Mouse (Mus musculus): ENCODE measurements around the gene Naglu. TPM values are rescaled to one million over a fixed set of nuclear protein-coding genes. Genes with fewer than 3 reads are reported as not detected.

Gene Naglu
- total and polyA plus RNA-seq, 3 experiments = 11.2 to 33.3 (median 13.8) TPM

DNA sequence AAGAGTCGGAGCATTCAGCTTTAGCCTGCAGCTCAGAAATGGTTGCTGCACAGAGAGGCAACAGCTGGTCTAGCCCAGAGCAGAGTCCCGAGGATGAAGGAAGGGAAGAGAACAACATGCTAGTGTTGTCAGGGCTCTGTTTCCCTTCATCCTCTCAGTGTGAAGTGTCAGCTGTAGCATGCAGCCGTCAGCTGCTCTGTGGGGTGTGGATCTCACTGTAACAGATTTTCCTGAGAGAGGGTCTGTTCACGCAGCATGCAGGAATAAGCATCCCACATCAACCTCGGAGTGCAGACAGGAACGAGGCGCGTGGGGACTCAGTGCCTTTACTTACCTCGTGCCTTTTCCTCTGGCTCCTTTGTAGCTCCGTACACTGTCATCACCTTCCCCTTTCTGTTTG lies 32.0 kb upstream of the Naglu start:
- Histone ChIP-seq H3K4me3 (replicated peaks in 1 of 3; ENCODE audit: low read depth in 2 of 3, low read length in 2 of 3, poor library complexity in 1 of 3) (no peak overlapping the region), H3K36me3 (replicated peaks in 1 of 2; ENCODE audit: control insufficient read depth in 1 of 2, insufficient read depth in 1 of 2, low read length in 1 of 2) (peaks cover 76 to 96% of the 10 kb centered on the region in 2 experiments), H3K79me2 (replicated peaks; ENCODE audit: control insufficient read depth, extremely low read depth, insufficient read depth, poor library complexity, severe bottlenecking) (no peaks in the 10 kb centered on the region), H3K4me2 (ENCODE audit: insufficient read depth, low read depth, poor library complexity, severe bottlenecking) (no peak overlapping the region), H3K9ac (ENCODE audit: insufficient read depth, low read depth) (no peak overlapping the region), H3K4me1 (ENCODE audit: control insufficient read depth in 1 of 2, insufficient read depth in 2 of 2) (no peaks in the 10 kb centered on the region), H3K9me3 (replicated peaks; ENCODE audit: low read length) (no peaks in the 10 kb centered on the region), H3K27me3 (replicated peaks) (no peaks in the 10 kb centered on the region), H3K27ac (ENCODE audit: insufficient read depth, low read depth) (no peak overlapping the region)
- DNase-seq (ENCODE audit: extremely low read depth) = no peak
- dilution Hi-C loops (cut with MboI; ENCODE audit: extremely low pct_ligation_motif_present, extremely low pct_unique_long_range_greater_than_20kb, low sequenced_read_pairs) = no loop called here
- in situ Hi-C loops (cut with MboI; ENCODE audit: low pct_ligation_motif_present, low pct_unique_long_range_greater_than_20kb, low sequenced_read_pairs) = no loop called here
- no peak for TF ChIP-seq KAT2A (IDR thresholded peaks at IDR 0.05; ENCODE audit: insufficient replicate concordance, low read length)
- TF ChIP-seq GABPA (IDR thresholded peaks at IDR 0.05; ENCODE audit: insufficient replicate concordance, low read depth, low read length) = no peak
- TF ChIP-seq BHLHE40 (IDR thresholded peaks at IDR 0.05; ENCODE audit: low read depth, low read length) = no peak
- no peak for TF ChIP-seq JUN (IDR thresholded peaks at IDR 0.05; ENCODE audit: insufficient read depth, low read depth, low read length)
- no peak for TF ChIP-seq ZNF384 (IDR thresholded peaks at IDR 0.05; ENCODE audit: low read depth, low read length)
- TF ChIP-seq CHD2 (IDR thresholded peaks at IDR 0.05; ENCODE audit: low read length) = no peak
- no peak for TF ChIP-seq EP300 (IDR thresholded peaks at IDR 0.05; ENCODE audit: low read length)
- TF ChIP-seq NRF1 (IDR thresholded peaks at IDR 0.05; ENCODE audit: low read depth, low read length) = no peak
- TF ChIP-seq MXI1 (IDR thresholded peaks at IDR 0.05; ENCODE audit: low read depth, low read length) = no peak
- TF ChIP-seq MYC (IDR thresholded peaks at IDR 0.05; ENCODE audit: low read depth, low read length) = no peak
- TF ChIP-seq JUND (conservative IDR thresholded peaks at IDR 0.05; ENCODE audit: low read depth, low read length) = no peak
- TF ChIP-seq HCFC1 (IDR thresholded peaks at IDR 0.05; ENCODE audit: low read depth, low read length) = no peak
- TF ChIP-seq RCOR1 (conservative IDR thresholded peaks at IDR 0.05; ENCODE audit: low read depth, low read length) = no peak

DNA sequence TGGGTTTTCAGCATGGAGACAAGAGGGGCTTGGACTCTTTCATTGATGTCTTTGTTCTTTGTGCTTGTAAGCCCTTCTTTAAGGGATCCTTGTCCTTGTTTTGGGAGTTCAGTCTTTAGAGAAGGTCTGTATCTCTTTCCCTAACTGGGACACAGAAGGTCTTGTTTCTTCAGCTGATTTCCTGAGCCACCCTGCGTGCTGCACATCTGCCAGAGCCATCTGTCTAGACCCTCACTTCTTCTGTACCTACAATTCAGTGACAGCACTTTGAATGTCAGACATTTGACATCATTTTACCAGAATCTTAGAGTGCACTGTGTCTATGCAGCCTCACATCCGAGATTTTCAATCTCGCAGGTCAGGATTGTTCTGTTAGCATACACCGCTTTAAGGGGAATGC lies 24.0 kb upstream of the Naglu start:
- Histone ChIP-seq H3K9me3 (replicated peaks; ENCODE audit: low read length) (no peaks in the 10 kb centered on the region), H3K27ac (ENCODE audit: insufficient read depth, low read depth) (no peak overlapping the region), H3K36me3 (replicated peaks in 1 of 2; ENCODE audit: control insufficient read depth in 1 of 2, insufficient read depth in 1 of 2, low read length in 1 of 2) (peaks cover 87 to 99% of the 10 kb centered on the region in 2 experiments), H3K4me3 (replicated peaks in 1 of 3; ENCODE audit: low read depth in 2 of 3, low read length in 2 of 3, poor library complexity in 1 of 3) (no peak overlapping the region), H3K79me2 (replicated peaks; ENCODE audit: control insufficient read depth, extremely low read depth, insufficient read depth, poor library complexity, severe bottlenecking) (no peaks in the 10 kb centered on the region), H3K9ac (ENCODE audit: insufficient read depth, low read depth) (no peak overlapping the region), H3K27me3 (replicated peaks) (no peaks in the 10 kb centered on the region), H3K4me2 (ENCODE audit: insufficient read depth, low read depth, poor library complexity, severe bottlenecking) (no peak overlapping the region), H3K4me1 (ENCODE audit: control insufficient read depth in 1 of 2, insufficient read depth in 2 of 2) (no peaks in the 10 kb centered on the region)
- dilution Hi-C loops (cut with MboI; ENCODE audit: extremely low pct_ligation_motif_present, extremely low pct_unique_long_range_greater_than_20kb, low sequenced_read_pairs) = no loop called here
- in situ Hi-C loops (cut with MboI; ENCODE audit: low pct_ligation_motif_present, low pct_unique_long_range_greater_than_20kb, low sequenced_read_pairs) = no loop called here
- TF ChIP-seq E2F4 (IDR thresholded peaks at IDR 0.05; ENCODE audit: insufficient replicate concordance, low read depth, low read length) = no peak
- no peak for TF ChIP-seq POLR2A (IDR thresholded peaks at IDR 0.05; ENCODE audit: low read depth, low read length)
- no peak for TF ChIP-seq CHD1 (IDR thresholded peaks at IDR 0.05; ENCODE audit: low read depth, low read length)
- TF ChIP-seq SIN3A (IDR thresholded peaks at IDR 0.05; ENCODE audit: low read length) = no peak
- TF ChIP-seq TBP (conservative IDR thresholded peaks at IDR 0.05; ENCODE audit: low read depth, low read length) = no peak
- no peak for TF ChIP-seq GABPA (IDR thresholded peaks at IDR 0.05; ENCODE audit: insufficient replicate concordance, low read depth, low read length)
- TF ChIP-seq KAT2A (IDR thresholded peaks at IDR 0.05; ENCODE audit: insufficient replicate concordance, low read length) = no peak
- TF ChIP-seq PAX5 (IDR thresholded peaks at IDR 0.05; ENCODE audit: low read length) = no peak
- TF ChIP-seq BHLHE40 (IDR thresholded peaks at IDR 0.05; ENCODE audit: low read depth, low read length) = no peak
- TF ChIP-seq RCOR1 (conservative IDR thresholded peaks at IDR 0.05; ENCODE audit: low read depth, low read length) = no peak
- no peak for TF ChIP-seq USF1 (IDR thresholded peaks at IDR 0.05; ENCODE audit: low read depth, low read length)
- no peak for TF ChIP-seq UBTF (IDR thresholded peaks at IDR 0.05; ENCODE audit: low read depth, low read length)
- TF ChIP-seq MYC (IDR thresholded peaks at IDR 0.05; ENCODE audit: low read depth, low read length) = no peak
- no peak for TF ChIP-seq JUND (conservative IDR thresholded peaks at IDR 0.05; ENCODE audit: low read depth, low read length)
- no peak for TF ChIP-seq CHD2 (IDR thresholded peaks at IDR 0.05; ENCODE audit: low read length)
- no peak for TF ChIP-seq RAD21 (IDR thresholded peaks at IDR 0.05; ENCODE audit: low read depth, low read length)
- no peak for DNase-seq (ENCODE audit: extremely low read depth)
